Mouse (Mus musculus) hindbrain, embryonic 16.5 days (tissue): ENCODE data around the gene Cers6. TPM values are rescaled to one million over a fixed set of nuclear protein-coding genes. Genes with fewer than 3 reads are reported as not detected.

Source experiments
- ATAC-seq: fragments of 200-750 bp; cut with Nextera tagmentation; 2 replicates; pipeline ENCODE4 v1.8.0; 2017; ENCODE audit warnings: moderate TSS enrichment, moderate library complexity
- H3K27ac ChIP-seq: fragments of 300-500 bp; sonication (generic); 2 replicates; pipeline ENCODE4 v1.5.1; 2014; ENCODE audit warnings: low read depth, mild to moderate bottlenecking, control low read depth, low read length, moderate library complexity
- H3K27me3 ChIP-seq: fragments of 300-500 bp; sonication (generic); replicated peaks from 2 replicates; pipeline ENCODE4 v1.6.1; 2014; ENCODE audit warnings: low read length; ENCODE audit not compliant: control insufficient read depth, insufficient read depth
- H3K36me3 ChIP-seq: fragments of 300-500 bp; sonication (generic); 2 replicates; pipeline ENCODE4 v1.6.1; 2014; ENCODE audit warnings: mild to moderate bottlenecking, low read length, moderate library complexity, mixed read lengths; ENCODE audit not compliant: control insufficient read depth, insufficient read depth
- H3K4me1 ChIP-seq: fragments of 300-500 bp; sonication (generic); 2 replicates; pipeline ENCODE4 v1.6.1; 2014; ENCODE audit warnings: low read depth, low read length; ENCODE audit not compliant: control insufficient read depth, insufficient read depth
- H3K4me2 ChIP-seq: fragments of 300-500 bp; sonication (generic); 2 replicates; pipeline ENCODE4 v1.6.1; 2014; ENCODE audit warnings: mild to moderate bottlenecking, low read length, control low read depth, moderate library complexity
- H3K4me3 ChIP-seq: fragments of 300-500 bp; sonication (generic); 2 replicates; pipeline ENCODE4 v1.5.1; 2014; ENCODE audit warnings: mild to moderate bottlenecking, low read length, control low read depth, moderate library complexity
- H3K9ac ChIP-seq: fragments of 300-500 bp; sonication (generic); 2 replicates; pipeline ENCODE4 v1.6.1; 2014; ENCODE audit warnings: low read depth, mild to moderate bottlenecking, control low read depth, low read length, moderate library complexity
- H3K9me3 ChIP-seq: fragments of 300-500 bp; sonication (generic); 2 replicates; pipeline ENCODE4 v1.6.1; 2014; ENCODE audit warnings: mild to moderate bottlenecking, low read length, moderate library complexity; ENCODE audit not compliant: control insufficient read depth
- WGBS: fragments of 180-500 bp; shearing (Covaris S2); extraction: QIAGEN DNeasy Blood & Tissue Kit; methylation state at CpG from one replicate; pipeline ENCODE4 v1.1.7; 2014; 5-methylcytosine and 5-hydroxymethylcytosine counted together
- polyA plus RNA-seq: library from polyadenylated mRNA; unstranded; fragments of >200 nt; fragmentation: Nextera tagmentation; extraction: Ambion mirVana; gene quantifications from 2 replicates; pipeline ENCODE4 v1.2.1, GENCODE M21; 2015

Gene Cers6
- polyA plus RNA-seq, 1 experiment from 2014 or later = 45.0 TPM

GRCm38 (mm10) chr2:69096821-69097220 lies 235.6 kb downstream of the Cers6 start:
- Histone ChIP-seq H3K27ac (no peak overlapping the region), H3K9me3 (no peaks in the 10 kb centered on the region), H3K9ac (no peak overlapping the region), H3K36me3 (no peaks in the 10 kb centered on the region), H3K4me2 (no peak overlapping the region), H3K4me3 (no peak overlapping the region), H3K27me3 (no peaks in the 10 kb centered on the region), H3K4me1 (no peaks in the 10 kb centered on the region)
- WGBS = 83% methylated on average over 4 of the region's 4 CpGs
- no peak for ATAC-seq

- Histone ChIP-seq H3K4me2 (no peak overlapping the region), H3K27me3 (no peaks in the 10 kb centered on the region), H3K9ac (no peak overlapping the region), H3K4me1 (no peaks in the 10 kb centered on the region), H3K27ac (no peak overlapping the region), H3K4me3 (no peak overlapping the region), H3K9me3 (no peaks in the 10 kb centered on the region), H3K36me3 (no peaks in the 10 kb centered on the region)
- ATAC-seq = no peak
- 100% methylated on average over 2 of the region's 2 CpGs for WGBS
Observed at GRCm38 (mm10) chr2:69097526-69097925, 236.3 kb downstream of the Cers6 start.

GRCm38 (mm10) chr2:69098701-69099100 lies 237.5 kb downstream of the Cers6 start:
- Histone ChIP-seq H3K4me2 (no peak overlapping the region), H3K9ac (no peak overlapping the region), H3K36me3 (no peaks in the 10 kb centered on the region), H3K27ac (no peak overlapping the region), H3K4me1 (no peaks in the 10 kb centered on the region), H3K27me3 (no peaks in the 10 kb centered on the region), H3K4me3 (no peak overlapping the region), H3K9me3 (no peaks in the 10 kb centered on the region)
- 82% methylated on average over 3 of the region's 3 CpGs for WGBS
- no peak for ATAC-seq

GRCm38 (mm10) chr2:69099147-69099546 lies 237.9 kb downstream of the Cers6 start:
- H3K9ac ChIP-seq = no peak overlapping the region
- ATAC-seq = no peak
- no peak overlapping the region for H3K27ac ChIP-seq
- no peaks in the 10 kb centered on the region for H3K4me1 ChIP-seq
- no peak overlapping the region for H3K4me2 ChIP-seq
- no peaks in the 10 kb centered on the region for H3K36me3 ChIP-seq
- H3K4me3 ChIP-seq = no peak overlapping the region
- H3K27me3 ChIP-seq = no peaks in the 10 kb centered on the region
- WGBS = 93% methylated on average over 7 of the region's 7 CpGs
- no peaks in the 10 kb centered on the region for H3K9me3 ChIP-seq

- Histone ChIP-seq H3K4me1 (no peaks in the 10 kb centered on the region), H3K9me3 (no peaks in the 10 kb centered on the region), H3K36me3 (no peaks in the 10 kb centered on the region), H3K27ac (no peak overlapping the region), H3K9ac (no peak overlapping the region), H3K4me2 (no peak overlapping the region), H3K4me3 (no peak overlapping the region), H3K27me3 (no peaks in the 10 kb centered on the region)
- 27% methylated on average over 3 of the region's 3 CpGs for WGBS
- ATAC-seq = no peak
Observed at GRCm38 (mm10) chr2:69100706-69101105, 239.5 kb downstream of the Cers6 start.

GRCm38 (mm10) chr2:69103526-69103925 lies 242.3 kb downstream of the Cers6 start:
- Histone ChIP-seq H3K4me1 (no peaks in the 10 kb centered on the region), H3K9me3 (no peaks in the 10 kb centered on the region), H3K9ac (no peak overlapping the region), H3K4me3 (no peak overlapping the region), H3K27ac (no peak overlapping the region), H3K4me2 (no peak overlapping the region), H3K36me3 (no peaks in the 10 kb centered on the region), H3K27me3 (no peaks in the 10 kb centered on the region)
- WGBS = 85% methylated on average over 3 of the region's 3 CpGs
- no peak for ATAC-seq

GRCm38 (mm10) chr2:69104511-69105145 lies 243.4 kb downstream of the Cers6 start:
- H3K4me3 ChIP-seq = no peak overlapping the region
- no peak overlapping the region for H3K27ac ChIP-seq
- ATAC-seq = no peak
- no peak overlapping the region for H3K4me2 ChIP-seq
- no peaks in the 10 kb centered on the region for H3K9me3 ChIP-seq
- WGBS = 44% methylated on average over 10 of the region's 10 CpGs
- no peaks in the 10 kb centered on the region for H3K4me1 ChIP-seq
- no peaks in the 10 kb centered on the region for H3K36me3 ChIP-seq
- no peaks in the 10 kb centered on the region for H3K27me3 ChIP-seq
- no peak overlapping the region for H3K9ac ChIP-seq

- Histone ChIP-seq H3K9ac (no peak overlapping the region), H3K27me3 (no peaks in the 10 kb centered on the region), H3K36me3 (no peaks in the 10 kb centered on the region), H3K27ac (no peak overlapping the region), H3K4me2 (no peak overlapping the region), H3K9me3 (no peaks in the 10 kb centered on the region), H3K4me3 (no peak overlapping the region), H3K4me1 (no peaks in the 10 kb centered on the region)
- WGBS = 68% methylated on average over 5 of the region's 5 CpGs
- no peak for ATAC-seq
Observed at GRCm38 (mm10) chr2:69109246-69109645, 248.0 kb downstream of the Cers6 start.

- no peak for ATAC-seq
- 56% methylated on average over 7 of the region's 7 CpGs for WGBS
- Histone ChIP-seq H3K4me3 (no peak overlapping the region), H3K36me3 (no peaks in the 10 kb centered on the region), H3K27ac (no peak overlapping the region), H3K4me2 (no peak overlapping the region), H3K4me1 (no peaks in the 10 kb centered on the region), H3K27me3 (no peaks in the 10 kb centered on the region), H3K9ac (no peak overlapping the region), H3K9me3 (no peaks in the 10 kb centered on the region)
Observed at GRCm38 (mm10) chr2:69109710-69110109, 248.5 kb downstream of the Cers6 start.

GRCm38 (mm10) chr2:69112609-69113008 lies 251.4 kb downstream of the Cers6 start:
- Histone ChIP-seq H3K4me1 (no peaks in the 10 kb centered on the region), H3K9ac (no peak overlapping the region), H3K9me3 (peaks cover 2% of the 10 kb centered on the region; the same call in 1 of the 2 replicates), H3K36me3 (no peaks in the 10 kb centered on the region), H3K27ac (no peak overlapping the region), H3K4me2 (no peak overlapping the region), H3K4me3 (no peak overlapping the region), H3K27me3 (no peaks in the 10 kb centered on the region)
- ATAC-seq = no peak
- WGBS = 87% methylated on average over 5 of the region's 5 CpGs
